Mouse (Mus musculus): ENCODE data around the gene Me1.

Me1 gene

DNA sequence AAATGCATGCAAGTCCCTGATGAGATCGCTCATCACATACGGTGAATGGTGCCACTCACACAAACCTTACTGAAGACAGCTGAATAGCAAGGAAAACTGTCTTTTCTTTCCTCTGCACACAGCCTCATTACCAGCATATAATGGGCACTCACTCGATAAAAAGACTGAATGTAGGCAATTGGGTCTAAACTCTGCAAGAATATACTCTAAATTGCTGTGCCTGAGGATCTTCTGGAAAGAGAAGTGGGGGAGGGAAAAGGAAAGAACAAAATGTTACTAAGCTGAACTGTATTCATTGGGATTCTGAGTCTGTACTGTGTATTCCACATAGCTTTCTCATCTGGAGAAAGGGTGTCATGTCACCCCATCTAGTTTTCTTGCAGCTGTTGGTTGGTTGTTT lies 152.3 kb downstream of the Me1 start:
- no peak for DNase-seq (ENCODE audit: low spot score in 2 of 2)

DNA sequence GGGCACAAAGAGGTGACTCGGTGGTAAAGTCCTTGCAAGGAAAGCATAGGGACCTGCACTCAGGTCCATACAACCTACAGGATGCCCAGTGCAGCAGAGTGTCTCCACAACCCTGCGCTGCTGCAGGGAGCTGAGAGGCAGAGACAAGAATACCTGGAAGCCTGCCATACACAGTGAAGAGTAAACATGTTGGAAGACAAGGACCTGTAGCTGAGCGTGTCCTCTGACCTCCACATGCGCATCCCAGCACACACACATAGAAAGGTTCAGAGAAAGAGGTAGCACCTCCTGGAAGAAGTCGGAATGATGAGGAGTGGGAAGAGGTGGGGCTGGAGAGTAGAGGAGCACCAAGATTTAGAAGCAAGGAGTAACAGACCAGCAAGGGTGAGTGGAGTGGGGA lies 161.7 kb downstream of the Me1 start:
- no peak for DNase-seq (ENCODE audit: low spot score in 2 of 2)

Measured in heart, adult 9 months (tissue).